Mouse (Mus musculus) layer of hippocampus, postnatal 36 days (tissue): Measurements from ENCODE around the gene Ccpg1os. TPM values are rescaled to one million over a fixed set of nuclear protein-coding genes. Genes with fewer than 3 reads are reported as not detected.

Experiments
- DNase-seq, 2 experiments: peaks; one replicate each; pipeline ENCODE4 v3.0.0; 2022
- total RNA-seq, 2 experiments: library from RNA; stranded (reverse); gene quantifications; 2 replicates each; pipeline ENCODE4 v1.2.3; 2021

The Ccpg1os gene
- total RNA-seq, result 10 to 100 TPM; 11.0 to 11.7 TPM

- DNase-seq, result peak; percentile 94 to 97
Observed at GRCm38 (mm10) chr9:72985250-72986220, at the start of gene Ccpg1os, which contains the start of gene Ccpg1. TSS of gene Ccpg1os (minus strand) at chr9:72985382. TSS of gene Ccpg1 (plus strand) at chr9:72985429.

GRCm38 (mm10) chr9:73033406-73033805 lies 48.2 kb upstream of the Ccpg1os start:
- no peak for DNase-seq

- DNase-seq, result no peak
Observed at GRCm38 (mm10) chr9:73031421-73031820, 46.2 kb upstream of the Ccpg1os start.

GRCm38 (mm10) chr9:73030443-73030842 lies 45.3 kb upstream of the Ccpg1os start:
- no peak for DNase-seq

GRCm38 (mm10) chr9:73025818-73026636 lies 40.8 kb upstream of the Ccpg1os start:
- DNase-seq, result peak in 1 of 2 experiments; percentile 39

- no peak for DNase-seq
Observed at GRCm38 (mm10) chr9:73020566-73021097, 35.5 kb upstream of the Ccpg1os start.

- DNase-seq, result no peak
Observed at GRCm38 (mm10) chr9:73019841-73020240, 34.7 kb upstream of the Ccpg1os start.

- DNase-seq, result peak; percentile 15 to 38
Observed at GRCm38 (mm10) chr9:73014724-73015123, 29.5 kb upstream of the Ccpg1os start.

- no peak for DNase-seq
Observed at GRCm38 (mm10) chr9:73012629-73013028, 27.4 kb upstream of the Ccpg1os start.

- no peak for DNase-seq
Observed at GRCm38 (mm10) chr9:73008384-73008783, 23.2 kb upstream of the Ccpg1os start.

GRCm38 (mm10) chr9:73006175-73006574 lies 21.0 kb upstream of the Ccpg1os start:
- no peak for DNase-seq

- no peak for DNase-seq
Observed at GRCm38 (mm10) chr9:73005106-73005505, 19.9 kb upstream of the Ccpg1os start.

GRCm38 (mm10) chr9:73004076-73004475 lies 18.9 kb upstream of the Ccpg1os start:
- no peak for DNase-seq

- DNase-seq, result no peak
Observed at GRCm38 (mm10) chr9:73002177-73002576, 17.0 kb upstream of the Ccpg1os start.

GRCm38 (mm10) chr9:73001314-73002011 lies 16.3 kb upstream of the Ccpg1os start:
- DNase-seq, result no peak

- DNase-seq, result no peak
Observed at GRCm38 (mm10) chr9:73000487-73000886, 15.3 kb upstream of the Ccpg1os start.

- no peak for DNase-seq
Observed at GRCm38 (mm10) chr9:72996806-72997205, 11.6 kb upstream of the Ccpg1os start.

GRCm38 (mm10) chr9:72996167-72996566 lies 11.0 kb upstream of the Ccpg1os start:
- no peak for DNase-seq

- DNase-seq, result no peak
Observed at GRCm38 (mm10) chr9:72992576-72992975, 7.4 kb upstream of the Ccpg1os start.

- DNase-seq, result no peak
Observed at GRCm38 (mm10) chr9:72991420-72991819, 6.2 kb upstream of the Ccpg1os start.

GRCm38 (mm10) chr9:72988706-72989105 lies 3.5 kb upstream of the Ccpg1os start:
- DNase-seq, result no peak

GRCm38 (mm10) chr9:72987703-72988102 lies 2.5 kb upstream of the Ccpg1os start:
- no peak for DNase-seq
